11 mouse cellular contexts compared by ENCODE assay signal in the genomic region with DNA sequence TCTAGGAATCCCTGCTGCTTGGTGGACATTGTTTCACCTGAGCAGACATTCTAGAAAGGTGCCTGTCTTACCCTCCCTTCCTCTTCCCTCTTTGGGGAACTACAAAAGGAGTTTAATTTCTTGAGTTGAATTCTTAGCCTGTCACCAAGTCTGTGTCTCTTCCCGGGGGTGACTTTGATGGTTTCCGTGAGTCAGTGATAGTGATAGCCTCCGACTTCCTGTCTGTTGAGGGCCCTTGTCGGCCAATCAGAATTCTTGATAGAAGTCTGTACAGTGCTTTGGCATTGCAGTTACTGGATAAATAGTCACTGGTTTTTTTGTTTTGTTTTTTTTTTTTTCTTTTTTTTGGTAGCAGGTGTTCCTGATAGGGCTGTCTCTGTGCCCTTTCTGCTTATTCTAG.
DNase-seq lines count a peak whose midpoint lies in the region; ATAC-seq and TF ChIP-seq lines count a peak whose summit lies in the region.
"Had no signal": no experiment of that assay in that cellular context is flagged by ENCODE, and none has a peak within 500 bp of the region (broad histone marks: within the 10 kb centered on the region; RNA-seq: fewer than 3 reads in every experiment).

No protein-coding gene starts in this region.

- H3K9ac ChIP-seq in lung, embryonic 14.5 days = no peak overlapping the region
- no peak overlapping the region for H3K9ac ChIP-seq in hindbrain, embryonic 13.5 days
- H3K9ac ChIP-seq: limb, embryonic 15.5 days had no signal

- no peak overlapping the region for H3K4me2 ChIP-seq in lung, embryonic 14.5 days
- no peak overlapping the region for H3K4me2 ChIP-seq in hindbrain, embryonic 13.5 days
- H3K4me2 ChIP-seq: limb, embryonic 15.5 days had no signal

- peaks cover 2% of the 10 kb centered on the region for H3K36me3 ChIP-seq in lung, embryonic 14.5 days (ENCODE audit: insufficient read depth)
- H3K36me3 ChIP-seq in hindbrain, embryonic 13.5 days = no peaks in the 10 kb centered on the region

- no peak for DNase-seq in lung, embryonic 14.5 days
- no peak for DNase-seq in lung, postnatal 25 days (ENCODE audit: low spot score)
- DNase-seq in T-cell, adult 2 months (ENCODE audit: low spot score) = peak; percentile 84
- DNase-seq in liver = peak; percentile 40
- no peak for DNase-seq in urinary bladder, postnatal 25 days (ENCODE audit: low spot score)
- no peak for DNase-seq in adrenal gland, adult 18-20 months (ENCODE audit: low spot score in 2 of 2)
- DNase-seq: right cerebral cortex, adult 18-20 months had no signal

- H3K9me3 ChIP-seq in lung, embryonic 14.5 days (ENCODE audit: low read depth, low read length) = no peaks in the 10 kb centered on the region
- no peaks in the 10 kb centered on the region for H3K9me3 ChIP-seq in hindbrain, embryonic 13.5 days
- H3K9me3 ChIP-seq: limb, embryonic 15.5 days had no signal

- no peak for TF ChIP-seq CTCF in lung, embryonic 14.5 days (IDR thresholded peaks at IDR 0.05; ENCODE audit: low read depth)

- H3K4me3 ChIP-seq in lung, embryonic 14.5 days (ENCODE audit: low read depth, low read length) = no peak overlapping the region
- no peak overlapping the region for H3K4me3 ChIP-seq in hindbrain, embryonic 13.5 days
- H3K4me3 ChIP-seq: limb, embryonic 15.5 days had no signal

- H3K27ac ChIP-seq in lung, embryonic 14.5 days (ENCODE audit: low read depth) = 0 out of 2 replicates have a peak overlapping the region, but pooled peaks have one; percentile 2
- H3K27ac ChIP-seq in hindbrain, embryonic 13.5 days = no peak overlapping the region
- H3K27ac ChIP-seq: limb, embryonic 15.5 days had no signal

- no peak for ATAC-seq in lung, embryonic 14.5 days (ENCODE audit: insufficient read depth)
- peak; percentile 72 for ATAC-seq in neutrophil, adult 5-6 weeks (ENCODE audit: extremely low read depth, insufficient number of reproducible peaks, low FRiP score, poor library complexity, severe bottlenecking)
- ATAC-seq in hindbrain, embryonic 13.5 days (ENCODE audit: low FRiP score) = no peak
- ATAC-seq: intestine, embryonic 16.5 days had no signal

- peaks cover 19% of the 10 kb centered on the region for H3K4me1 ChIP-seq in lung, embryonic 14.5 days (ENCODE audit: insufficient read depth)
- H3K4me1 ChIP-seq in hindbrain, embryonic 13.5 days (replicated peaks) = no peaks in the 10 kb centered on the region

- WGBS in lung, embryonic 14.5 days = 59% methylated on average over 4 of the region's 4 CpGs
- WGBS in hindbrain, embryonic 13.5 days = 88% methylated on average over 4 of the region's 4 CpGs

- no peaks in the 10 kb centered on the region for H3K27me3 ChIP-seq in lung, embryonic 14.5 days (ENCODE audit: insufficient read depth, low read length)
- no peaks in the 10 kb centered on the region for H3K27me3 ChIP-seq in hindbrain, embryonic 13.5 days
- H3K27me3 ChIP-seq: limb, embryonic 15.5 days had no signal

Comparison
In these comparisons a context has a peak if more than half of its experiments do, and no peak if none do; other contexts are left out.
1. DNase-seq: peak in T-cell, adult 2 months (single experiment) and liver (single experiment); none in lung, embryonic 14.5 days (single experiment), lung, postnatal 25 days (single experiment), urinary bladder, postnatal 25 days (single experiment) and adrenal gland, adult 18-20 months (0 of 2).